Mouse (Mus musculus) left cerebral cortex, postnatal 25 days (tissue): ENCODE data around the gene Coa7. TPM values are rescaled to one million over a fixed set of nuclear protein-coding genes. Genes with fewer than 3 reads are reported as not detected.
"Not testable (repeated sequence)": the region's sequence is repeated elsewhere in the genome, so short reads cannot be mapped to it uniquely, and the experiment has no call there.

Source experiments
- DNase-seq, 2 experiments: peaks; one replicate each; pipeline ENCODE4 v3.0.0; 2022; ENCODE audit warnings: low spot score in 2 of 2, mixed read lengths in 1 of 2
- intact Hi-C: fragments of 180-260 bp; cut with DNase I; formaldehyde crosslinking; loops from one replicate; pipeline ENCODE4 v1.15.1; 2025
- total RNA-seq, 2 experiments: library from RNA; stranded (reverse); gene quantifications; 2 replicates each; pipeline ENCODE4 v1.2.3; 2021

The Coa7 gene
- total RNA-seq, 2 experiments from 2014 or later = 26.5 to 29.6 TPM

GRCm38 (mm10) chr4:108338321-108338733 is 10.4 kb downstream of the Coa7 start:
- no peak for DNase-seq
- intact Hi-C loops = no loop called here

- intact Hi-C loops = loop anchor here (1.0 kb wide), 1 partner anchor 120 kb away; the partner anchor contains the start of gene Tut4
- DNase-seq = peak; percentile 48 to 88
Measured at GRCm38 (mm10) chr4:108338811-108339210, 10.9 kb downstream of the Coa7 start.

GRCm38 (mm10) chr4:108339277-108339690 is 11.3 kb downstream of the Coa7 start:
- DNase-seq = peak; percentile 64 to 79
- intact Hi-C loops = loop anchor here (1.0 kb wide), 1 partner anchor 120 kb away; the partner anchor contains the start of gene Tut4

- DNase-seq = no peak
- intact Hi-C loops = no loop called here
Measured at GRCm38 (mm10) chr4:108344631-108345083, 16.7 kb downstream of the Coa7 start.

- intact Hi-C loops = no loop called here
- DNase-seq = no peak
Measured at GRCm38 (mm10) chr4:108345826-108346225, 17.9 kb downstream of the Coa7 start.

GRCm38 (mm10) chr4:108347111-108347510 is 19.2 kb downstream of the Coa7 start:
- DNase-seq = no peak
- intact Hi-C loops = no loop called here

GRCm38 (mm10) chr4:108348256-108348875 is 20.4 kb downstream of the Coa7 start:
- intact Hi-C loops = no loop called here
- no peak for DNase-seq

GRCm38 (mm10) chr4:108349064-108349463 is 21.1 kb downstream of the Coa7 start:
- DNase-seq = no peak

GRCm38 (mm10) chr4:108349836-108350547 is 22.1 kb downstream of the Coa7 start:
- no peak for DNase-seq
- intact Hi-C loops = no loop called here

More at GRCm38 (mm10) chr4:108349064-108349463, 21.1 kb downstream of the Coa7 start:
- intact Hi-C loops = no loop called here

GRCm38 (mm10) chr4:108350819-108351218 is 22.9 kb downstream of the Coa7 start:
- no peak for DNase-seq
- intact Hi-C loops = no loop called here

- intact Hi-C loops, DNase-seq: not testable (repeated sequence)
Measured at GRCm38 (mm10) chr4:108353591-108353990, 25.7 kb downstream of the Coa7 start.

GRCm38 (mm10) chr4:108357458-108357857 is 29.5 kb downstream of the Coa7 start:
- DNase-seq = no peak
- intact Hi-C loops = no loop called here

- intact Hi-C loops = no loop called here
- DNase-seq = no peak
Measured at GRCm38 (mm10) chr4:108358498-108358897, 30.6 kb downstream of the Coa7 start.

GRCm38 (mm10) chr4:108360136-108361055 is 32.5 kb downstream of the Coa7 start:
- intact Hi-C loops = no loop called here
- peak; percentile 49 to 52 for DNase-seq

GRCm38 (mm10) chr4:108362321-108363261 is 34.7 kb downstream of the Coa7 start:
- intact Hi-C loops = no loop called here
- no peak for DNase-seq

- intact Hi-C loops = no loop called here
- no peak for DNase-seq
Measured at GRCm38 (mm10) chr4:108363355-108364110, 35.6 kb downstream of the Coa7 start.

- intact Hi-C loops = no loop called here
- DNase-seq = no peak
Measured at GRCm38 (mm10) chr4:108364111-108364476, 36.2 kb downstream of the Coa7 start.

- intact Hi-C loops = no loop called here
- no peak for DNase-seq
Measured at GRCm38 (mm10) chr4:108369254-108369653, 41.3 kb downstream of the Coa7 start.
